Mouse (Mus musculus) ES-E14 (cell line): Measurements from ENCODE around the gene Rdh11.
A peak's percentile ranks its signal among the peaks of the same experiment; 100 is the strongest.

Experiments
- CHD2 ChIP-seq: IDR thresholded peaks from 2 replicates; pipeline ENCODE4 v1.6.1; 2014; ENCODE audit warnings: mild to moderate bottlenecking, low read depth, low read length, inconsistent platforms
- HCFC1 ChIP-seq: IDR thresholded peaks from 2 replicates; pipeline ENCODE4 v1.6.1; 2012; ENCODE audit warnings: low read length, inconsistent platforms, borderline replicate concordance; ENCODE audit not compliant: insufficient read depth
- ZC3H11A ChIP-seq: IDR thresholded peaks from 2 replicates; pipeline ENCODE4 v1.6.1; 2012; ENCODE audit warnings: low read depth, mild to moderate bottlenecking, inconsistent platforms, low read length, borderline replicate concordance
- ZNF384 ChIP-seq: IDR thresholded peaks from 2 replicates; pipeline ENCODE4 v1.6.1; 2012; ENCODE audit warnings: low read depth, low read length, inconsistent platforms

DNA sequence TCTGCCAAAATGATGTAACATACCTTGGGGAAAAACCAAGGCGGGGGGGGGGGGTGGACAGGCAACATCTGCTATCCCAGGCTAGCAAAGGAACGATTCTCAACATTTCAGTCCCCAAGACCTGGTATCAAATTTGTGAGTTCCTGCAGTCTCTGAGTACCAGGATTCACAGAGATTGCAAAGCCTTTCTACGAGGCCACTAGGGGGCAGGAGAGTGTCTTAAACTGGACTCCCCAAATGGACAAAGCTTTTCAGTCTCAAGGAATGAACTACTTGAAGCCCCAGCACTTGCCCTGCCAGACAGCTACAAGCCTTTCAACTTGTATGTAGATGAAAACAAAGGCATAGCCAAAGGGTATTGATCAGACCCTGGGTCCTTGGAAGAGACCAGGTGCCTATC lies 1.3 kb upstream of the Rdh11 start:
- TF ChIP-seq CHD2 (no peak), ZNF384 (no peak), ZC3H11A (peak; percentile 53; the same call in 1 of the 2 replicates), HCFC1 (0 out of 2 replicates have a peak, but pooled peaks have one; percentile 18)
